Mouse (Mus musculus): ENCODE results near the gene Efcab10. TPM values are rescaled to one million over a fixed set of nuclear protein-coding genes. Genes with fewer than 3 reads are reported as not detected.

Efcab10 gene
- polyA plus RNA-seq, 1 experiment from 2014 or later, result 0.26 TPM

DNA sequence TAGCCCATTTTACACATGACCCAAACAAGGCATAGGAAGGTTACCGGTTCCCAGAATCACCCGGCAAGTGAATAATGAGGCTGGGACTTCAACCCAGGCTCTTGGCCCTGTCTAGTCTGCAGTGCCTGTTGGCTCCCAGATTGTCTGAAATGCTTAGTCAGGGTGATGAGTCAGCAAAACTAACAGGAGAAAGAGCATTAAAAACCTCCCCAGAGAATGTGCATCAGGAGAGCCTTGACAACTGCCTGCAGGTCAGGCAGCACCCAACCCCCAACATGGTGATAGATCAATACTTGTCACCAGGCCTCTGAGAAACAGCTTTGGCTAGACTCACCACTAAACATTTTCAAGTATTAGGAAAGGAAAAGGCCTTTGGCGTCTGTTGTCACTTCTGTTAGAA lies 25.1 kb upstream of the Efcab10 start:
- H3K4me1 ChIP-seq (replicated peaks), result no peaks in the 10 kb centered on the region
- H3K4me3 ChIP-seq, result no peak overlapping the region
- peaks cover 3% of the 10 kb centered on the region; the same call in 1 of the 2 replicates for H3K27me3 ChIP-seq
- no peaks in the 10 kb centered on the region for H3K9me3 ChIP-seq (replicated peaks)
- no peak overlapping the region for H3K4me2 ChIP-seq
- 84% methylated on average over 3 of the region's 3 CpGs for WGBS
- H3K9ac ChIP-seq, result no peak overlapping the region
- peaks cover 7% of the 10 kb centered on the region; the same call in 1 of the 2 replicates for H3K36me3 ChIP-seq
- no peak overlapping the region for H3K27ac ChIP-seq
- ATAC-seq (replicated peaks; ENCODE audit: insufficient number of reproducible peaks, insufficient read depth, low FRiP score, low read depth), result no peak

DNA sequence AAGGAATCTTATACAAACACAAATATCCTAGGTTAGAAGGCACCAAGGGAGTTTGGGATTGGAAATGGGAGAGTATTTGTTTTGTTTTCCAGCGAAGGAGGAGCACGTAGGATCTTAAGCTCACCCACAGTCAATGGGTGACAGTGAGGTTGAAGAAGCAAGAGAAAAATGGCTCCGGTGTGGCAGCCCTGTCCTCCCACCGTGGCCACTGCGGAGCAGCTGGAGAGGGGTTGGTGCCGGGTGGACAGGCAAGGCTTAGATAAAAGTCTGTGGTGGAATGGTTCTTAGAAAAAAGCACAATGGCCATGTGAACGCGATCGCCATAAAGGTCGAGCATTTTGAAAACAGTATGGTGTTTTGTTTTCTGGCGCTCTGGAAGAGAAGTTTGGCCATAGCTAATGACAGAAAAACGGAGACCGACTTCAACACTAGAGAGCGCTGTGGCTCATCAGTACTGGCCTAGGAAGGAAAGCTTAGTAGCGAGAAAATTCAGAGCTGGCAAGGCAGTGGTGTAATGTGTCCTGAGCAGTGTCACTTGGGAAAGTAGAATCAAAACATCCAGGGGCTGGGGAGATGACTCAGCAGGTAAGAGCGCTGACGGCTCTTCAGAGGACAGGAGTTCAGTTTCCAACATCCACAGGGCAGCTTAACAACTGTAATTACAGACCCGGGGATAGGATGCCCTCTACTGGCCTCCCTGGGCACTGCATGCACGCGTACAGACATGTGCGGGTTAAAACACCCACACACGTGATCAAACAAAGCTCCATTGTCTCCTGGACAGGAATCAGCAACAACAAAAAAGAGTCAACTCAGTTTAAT lies 14.8 kb upstream of the Efcab10 start:
- peak overlapping the region; percentile 55 for H3K4me2 ChIP-seq
- no peak overlapping the region for H3K9ac ChIP-seq
- WGBS, result 16% methylated on average over 22 of the region's 22 CpGs
- ATAC-seq (replicated peaks; ENCODE audit: insufficient number of reproducible peaks, insufficient read depth, low FRiP score, low read depth), result peak; percentile 58; the same call in 1 of the 2 replicates
- no peaks in the 10 kb centered on the region for H3K36me3 ChIP-seq
- no peaks in the 10 kb centered on the region for H3K9me3 ChIP-seq (replicated peaks)
- 0 out of 2 replicates have a peak, but pooled peaks cover 5% of the 10 kb centered on the region for H3K4me1 ChIP-seq (replicated peaks)
- peak overlapping the region; percentile 37 for H3K4me3 ChIP-seq
- 0 out of 2 replicates have a peak, but pooled peaks cover 6% of the 10 kb centered on the region for H3K27me3 ChIP-seq
- H3K27ac ChIP-seq, result no peak overlapping the region

DNA sequence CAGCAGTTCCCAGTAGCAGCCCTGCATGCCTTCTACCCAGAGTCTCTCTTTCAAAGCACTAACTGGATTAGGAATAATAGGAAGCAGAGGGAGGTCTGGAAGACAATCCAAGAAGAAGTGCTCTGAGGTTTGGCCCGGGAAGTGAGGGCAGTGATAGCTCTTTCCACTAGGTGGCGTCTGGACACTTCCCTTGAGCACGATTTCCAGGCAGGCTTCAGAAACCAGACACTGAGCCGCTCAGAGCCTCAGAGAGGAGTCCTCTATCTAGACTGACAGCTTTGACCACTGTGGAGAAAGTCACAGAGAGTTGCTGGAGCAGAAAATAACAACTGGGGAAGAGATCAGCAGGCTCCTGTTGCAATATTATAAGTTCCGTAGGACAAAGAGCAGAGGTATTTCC lies 5.8 kb upstream of the Efcab10 start:
- Histone ChIP-seq H3K27ac (no peak overlapping the region), H3K36me3 (no peaks in the 10 kb centered on the region), H3K4me2 (no peak overlapping the region), H3K9me3 (replicated peaks) (no peaks in the 10 kb centered on the region), H3K4me3 (no peak overlapping the region), H3K4me1 (replicated peaks) (no peaks in the 10 kb centered on the region), H3K27me3 (peaks cover 6% of the 10 kb centered on the region; the same call in 1 of the 2 replicates), H3K9ac (no peak overlapping the region)
- no peak for ATAC-seq (replicated peaks; ENCODE audit: insufficient number of reproducible peaks, insufficient read depth, low FRiP score, low read depth)
- 11% methylated on average over 5 of the region's 5 CpGs for WGBS

DNA sequence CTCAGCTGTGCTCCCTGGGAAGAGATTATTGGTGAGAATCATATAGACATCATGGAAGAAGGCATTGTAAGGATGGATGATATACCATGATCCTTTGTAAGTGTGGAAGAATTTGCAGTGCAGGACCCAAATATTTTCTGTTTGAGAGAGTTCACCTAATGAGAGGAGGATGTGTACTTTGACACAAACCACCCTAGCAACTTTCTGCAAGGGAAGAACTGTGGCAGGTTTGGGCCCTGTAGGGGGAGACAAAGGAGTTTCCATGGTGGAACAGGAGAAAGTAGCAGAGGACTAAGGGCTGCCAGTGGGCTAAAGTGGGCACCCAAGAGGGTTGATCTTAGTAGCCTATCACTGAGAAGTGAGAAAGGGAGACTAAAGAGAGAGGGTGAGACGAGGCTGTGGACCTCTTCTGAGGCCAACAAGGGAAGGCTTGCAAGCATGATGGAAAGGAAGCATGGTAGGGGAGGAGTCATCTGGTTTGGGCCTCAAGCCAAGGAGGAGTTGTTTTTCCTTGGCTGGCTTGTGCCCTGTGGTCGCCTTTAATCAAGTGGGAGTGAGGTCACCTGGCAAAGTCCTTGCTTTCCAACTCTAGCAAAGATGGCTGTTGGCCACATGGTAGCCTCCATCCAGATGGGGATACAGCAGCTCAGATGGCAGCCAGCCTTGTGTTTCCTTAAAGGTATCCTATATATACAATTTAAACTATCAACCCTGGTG lies 3.7 kb upstream of the Efcab10 start:
- Histone ChIP-seq H3K9me3 (replicated peaks) (no peaks in the 10 kb centered on the region), H3K4me2 (no peak overlapping the region), H3K9ac (no peak overlapping the region), H3K4me3 (no peak overlapping the region), H3K36me3 (no peaks in the 10 kb centered on the region), H3K27ac (no peak overlapping the region), H3K4me1 (replicated peaks) (peaks cover 6% of the 10 kb centered on the region), H3K27me3 (peaks cover 6% of the 10 kb centered on the region; the same call in 1 of the 2 replicates)
- no peak for ATAC-seq (replicated peaks; ENCODE audit: insufficient number of reproducible peaks, insufficient read depth, low FRiP score, low read depth)
- WGBS, result 19% methylated on average over 2 of the region's 2 CpGs

DNA sequence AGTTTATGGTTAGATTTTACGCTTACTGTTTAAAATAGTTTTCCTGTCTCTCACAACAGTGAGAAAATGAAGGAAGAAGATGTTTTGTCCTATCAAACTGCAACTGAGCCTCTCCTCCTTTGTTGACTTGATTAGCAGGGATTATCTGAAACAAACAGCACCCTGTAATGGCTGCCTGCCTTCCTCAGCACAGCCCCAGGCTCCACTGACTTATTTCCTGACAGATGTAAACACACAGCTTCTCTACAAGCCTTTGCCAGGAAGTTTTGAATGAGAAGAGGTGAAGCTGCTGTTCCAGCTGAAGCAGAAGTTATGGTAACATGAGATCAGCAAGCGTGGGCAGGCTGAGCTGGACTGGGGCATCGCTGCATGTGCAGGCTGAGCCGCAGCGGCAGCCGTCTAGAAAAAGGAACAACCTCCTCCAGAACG lies 8.6 kb downstream of the Efcab10 start:
- ATAC-seq (replicated peaks; ENCODE audit: insufficient number of reproducible peaks, insufficient read depth, low FRiP score, low read depth), result no peak
- Histone ChIP-seq H3K9ac (no peak overlapping the region), H3K9me3 (replicated peaks) (no peaks in the 10 kb centered on the region), H3K27me3 (no peaks in the 10 kb centered on the region), H3K4me3 (no peak overlapping the region), H3K27ac (no peak overlapping the region), H3K36me3 (no peaks in the 10 kb centered on the region), H3K4me1 (replicated peaks) (no peaks in the 10 kb centered on the region), H3K4me2 (no peak overlapping the region)
- WGBS, result 47% methylated on average over 7 of the region's 7 CpGs

DNA sequence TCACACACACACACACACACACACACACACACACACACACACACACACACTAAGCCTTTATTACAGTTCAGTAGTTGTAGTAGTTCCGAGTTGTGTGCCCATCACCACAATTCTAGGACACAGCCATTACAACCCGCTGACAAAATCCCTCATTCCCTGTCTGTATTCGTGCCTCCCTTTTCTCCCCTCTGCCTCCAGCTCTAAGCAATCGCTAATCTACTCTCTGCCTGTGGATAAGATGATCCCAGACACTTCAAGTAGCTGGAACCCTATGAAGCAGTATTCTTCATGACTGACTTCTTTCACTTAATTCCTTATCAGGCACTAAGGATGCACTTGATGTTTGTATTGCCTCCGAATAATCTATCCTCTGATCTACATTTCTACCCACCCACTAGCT lies 10.3 kb downstream of the Efcab10 start:
- Histone ChIP-seq H3K9me3 (replicated peaks) (no peaks in the 10 kb centered on the region), H3K4me2 (no peak overlapping the region), H3K27ac (no peak overlapping the region), H3K9ac (no peak overlapping the region), H3K4me1 (replicated peaks) (no peaks in the 10 kb centered on the region), H3K4me3 (no peak overlapping the region), H3K36me3 (no peaks in the 10 kb centered on the region), H3K27me3 (no peaks in the 10 kb centered on the region)
- no peak for ATAC-seq (replicated peaks; ENCODE audit: insufficient number of reproducible peaks, insufficient read depth, low FRiP score, low read depth)
- 54% methylated on average over 5 of the region's 5 CpGs for WGBS

DNA sequence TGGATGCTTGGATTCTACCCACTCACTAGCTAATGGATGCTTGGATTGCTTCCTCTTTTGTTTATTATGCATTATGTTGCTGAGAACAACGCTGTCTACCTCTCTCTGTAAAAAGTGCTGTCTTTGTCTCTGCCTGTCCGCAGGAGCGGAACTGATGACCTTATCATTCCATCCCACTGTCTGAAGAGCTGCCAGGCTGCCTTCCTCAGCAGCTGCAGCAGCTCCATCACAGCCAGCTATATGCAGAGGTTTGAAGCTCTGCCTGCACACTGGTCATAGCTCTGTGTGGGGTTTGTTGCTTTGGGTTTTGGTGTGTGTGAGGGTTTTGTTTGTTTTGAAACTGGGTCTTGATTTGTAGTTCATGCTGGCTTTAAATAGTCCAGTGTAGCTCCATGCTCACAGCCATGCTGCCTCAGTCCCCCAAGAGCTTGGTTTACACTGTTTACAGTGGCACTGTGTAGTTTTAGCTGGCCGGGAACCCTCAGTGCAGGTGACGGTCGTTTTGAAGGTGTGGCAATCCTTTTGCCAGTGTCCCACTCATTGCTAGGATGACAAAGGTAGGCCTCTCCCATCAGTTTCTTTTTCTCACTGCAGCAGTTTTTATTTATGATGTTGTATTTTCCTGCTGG lies 10.9 kb downstream of the Efcab10 start:
- ATAC-seq (replicated peaks; ENCODE audit: insufficient number of reproducible peaks, insufficient read depth, low FRiP score, low read depth), result no peak
- Histone ChIP-seq H3K9me3 (replicated peaks) (no peaks in the 10 kb centered on the region), H3K4me2 (no peak overlapping the region), H3K27me3 (no peaks in the 10 kb centered on the region), H3K9ac (no peak overlapping the region), H3K4me3 (no peak overlapping the region), H3K27ac (no peak overlapping the region), H3K36me3 (no peaks in the 10 kb centered on the region), H3K4me1 (replicated peaks) (no peaks in the 10 kb centered on the region)
- 36% methylated on average over 6 of the region's 6 CpGs for WGBS

DNA sequence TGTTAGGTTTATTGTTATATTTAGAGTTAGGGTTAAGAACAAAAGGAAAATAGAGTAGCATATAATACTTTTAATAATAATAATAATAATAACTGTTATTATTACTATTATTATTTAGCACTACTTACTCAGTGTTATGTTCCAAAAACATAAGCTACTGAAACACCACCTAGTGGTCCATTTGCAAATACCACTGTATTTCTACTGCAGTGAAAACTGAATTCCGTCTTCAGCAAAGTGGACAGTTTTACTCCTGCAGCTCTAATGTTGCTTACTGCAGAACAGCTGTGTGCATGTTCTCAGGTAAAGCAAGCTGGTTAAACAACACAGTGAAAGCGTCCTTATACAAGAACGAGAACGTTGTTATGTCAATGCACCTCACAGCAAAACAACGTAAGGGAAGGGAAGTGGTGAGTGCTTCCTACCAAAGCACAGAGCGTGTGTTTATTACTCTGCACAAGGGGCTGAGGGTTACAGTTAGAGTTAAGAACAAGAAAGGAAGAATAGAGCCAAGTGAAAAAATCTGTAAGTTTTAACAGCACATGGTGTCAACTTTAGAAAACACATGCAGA lies 17.0 kb downstream of the Efcab10 start:
- Histone ChIP-seq H3K4me1 (replicated peaks) (no peaks in the 10 kb centered on the region), H3K4me3 (no peak overlapping the region), H3K27me3 (peaks cover 11% of the 10 kb centered on the region; the same call in 1 of the 2 replicates), H3K27ac (no peak overlapping the region), H3K4me2 (no peak overlapping the region), H3K9me3 (replicated peaks) (no peaks in the 10 kb centered on the region), H3K36me3 (no peaks in the 10 kb centered on the region), H3K9ac (no peak overlapping the region)
- 44% methylated on average over 6 of the region's 6 CpGs for WGBS
- no peak for ATAC-seq (replicated peaks; ENCODE audit: insufficient number of reproducible peaks, insufficient read depth, low FRiP score, low read depth)

DNA sequence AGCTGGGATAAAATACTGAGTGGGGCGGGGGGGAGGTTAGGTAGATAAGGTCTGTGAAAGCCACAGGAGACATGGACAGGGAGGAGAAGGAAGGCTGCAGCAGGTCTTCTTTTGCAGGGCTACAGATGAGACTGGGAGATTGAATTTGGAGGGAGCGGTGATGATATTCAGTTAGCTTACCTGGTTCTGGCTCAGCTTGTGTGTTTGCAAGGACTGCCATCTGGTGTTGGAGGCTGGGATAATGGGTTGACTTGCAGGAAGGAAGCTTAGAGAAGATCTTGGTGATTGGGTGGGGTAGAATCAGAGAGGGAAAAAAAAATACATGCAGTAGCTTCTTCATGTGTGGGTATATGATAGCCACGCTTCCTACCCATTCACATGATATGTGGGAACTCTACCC lies 29.7 kb downstream of the Efcab10 start:
- no peak overlapping the region for H3K4me2 ChIP-seq
- no peaks in the 10 kb centered on the region for H3K36me3 ChIP-seq
- WGBS, result 31% methylated on average over 3 of the region's 3 CpGs
- H3K9me3 ChIP-seq (replicated peaks), result no peaks in the 10 kb centered on the region
- no peak for ATAC-seq (replicated peaks; ENCODE audit: insufficient number of reproducible peaks, insufficient read depth, low FRiP score, low read depth)
- no peak overlapping the region for H3K27ac ChIP-seq
- H3K4me1 ChIP-seq (replicated peaks), result 0 out of 2 replicates have a peak, but pooled peaks cover 2% of the 10 kb centered on the region
- no peak overlapping the region for H3K9ac ChIP-seq
- peaks cover 5% of the 10 kb centered on the region for H3K27me3 ChIP-seq
- H3K4me3 ChIP-seq, result no peak overlapping the region

DNA sequence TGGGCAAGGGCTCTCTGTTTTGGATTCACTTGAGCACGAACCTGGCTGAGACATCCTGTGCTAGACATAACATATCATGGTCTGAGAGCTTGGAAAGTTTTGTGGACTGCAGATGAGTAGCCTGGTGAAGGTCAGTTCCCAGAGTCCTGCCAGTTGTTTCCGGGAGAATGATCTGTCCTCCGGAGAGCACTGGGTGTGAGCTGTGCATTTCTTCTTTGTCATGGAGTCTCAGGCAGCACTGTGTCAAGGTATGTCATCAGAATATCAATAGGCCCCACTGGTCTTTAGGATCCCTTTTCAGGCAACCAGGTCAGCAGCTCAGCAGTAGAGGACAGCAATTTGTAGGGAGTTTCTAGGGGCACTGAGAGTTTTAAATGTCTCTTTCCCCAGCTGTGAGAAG lies 32.6 kb downstream of the Efcab10 start:
- H3K4me1 ChIP-seq (replicated peaks), result peaks cover 7% of the 10 kb centered on the region
- 36% methylated on average over 3 of the region's 3 CpGs for WGBS

DNA sequence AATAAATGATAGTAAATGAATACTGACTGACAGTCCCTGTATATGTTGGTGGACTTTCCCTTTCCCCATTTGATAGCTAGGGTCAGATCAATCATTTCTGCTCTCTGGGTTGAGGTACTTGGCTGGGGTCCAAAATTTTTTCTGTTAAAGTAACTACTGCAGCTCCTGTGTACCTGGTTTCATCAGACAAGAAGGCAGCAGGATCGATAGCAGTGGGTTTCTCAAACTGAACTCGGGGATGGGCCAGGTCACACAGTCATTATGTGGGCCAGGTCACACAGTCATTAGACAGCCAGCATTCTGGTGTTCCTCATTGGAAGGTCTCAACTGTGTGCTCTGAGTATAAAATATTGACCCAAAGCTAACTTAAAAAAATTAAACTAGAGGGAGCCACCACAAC lies 33.1 kb downstream of the Efcab10 start:
- Histone ChIP-seq H3K9ac (no peak overlapping the region), H3K4me1 (replicated peaks) (peaks cover 7% of the 10 kb centered on the region), H3K4me3 (no peak overlapping the region), H3K4me2 (no peak overlapping the region), H3K36me3 (no peaks in the 10 kb centered on the region), H3K27me3 (peaks cover 5% of the 10 kb centered on the region), H3K9me3 (replicated peaks) (no peaks in the 10 kb centered on the region), H3K27ac (no peak overlapping the region)
- WGBS, result 65% methylated on average over 2 of the region's 2 CpGs
- no peak for ATAC-seq (replicated peaks; ENCODE audit: insufficient number of reproducible peaks, insufficient read depth, low FRiP score, low read depth)

More for the DNA sequence above, 32.6 kb downstream of the Efcab10 start:
- Histone ChIP-seq H3K27me3 (peaks cover 5% of the 10 kb centered on the region), H3K9me3 (replicated peaks) (no peaks in the 10 kb centered on the region), H3K27ac (no peak overlapping the region), H3K36me3 (no peaks in the 10 kb centered on the region), H3K4me2 (no peak overlapping the region), H3K4me3 (no peak overlapping the region), H3K9ac (no peak overlapping the region)
- ATAC-seq (replicated peaks; ENCODE audit: insufficient number of reproducible peaks, insufficient read depth, low FRiP score, low read depth), result no peak

Measured in heart, embryonic 15.5 days (tissue).